Mouse (Mus musculus) bone marrow, adult 2 months (tissue): ENCODE measurements around the gene Bahd1. TPM values are rescaled to one million over a fixed set of nuclear protein-coding genes. Genes with fewer than 3 reads are reported as not detected.
A peak's percentile ranks its signal among the peaks of the same experiment; 100 is the strongest.

Experiments used
- H3K27ac ChIP-seq: fragments of 200-500 bp; 2 replicates; pipeline ENCODE4 v1.5.1; 2012; ENCODE audit warnings: low read depth, mild to moderate bottlenecking, control low read depth, inconsistent platforms, low read length; ENCODE audit not compliant: control insufficient read depth, poor library complexity, insufficient read depth
- H3K4me1 ChIP-seq: fragments of 200-500 bp; 2 replicates; pipeline ENCODE4 v1.6.1; 2011; ENCODE audit warnings: low read length; ENCODE audit not compliant: control insufficient read depth, insufficient read depth
- H3K4me3 ChIP-seq: fragments of 200-500 bp; replicated peaks from 2 replicates; pipeline ENCODE3; 2011; ENCODE audit warnings: mild to moderate bottlenecking, low read depth, low read length, control low read depth; ENCODE audit not compliant: control insufficient read depth
- CTCF ChIP-seq: fragments of 200-500 bp; IDR thresholded peaks from 2 replicates; pipeline ENCODE4 v1.5.1; 2011; ENCODE audit warnings: low read length, control low read depth; ENCODE audit not compliant: control insufficient read depth, insufficient read depth
- POLR2A ChIP-seq: fragments of 200-500 bp; IDR thresholded peaks from 2 replicates; pipeline ENCODE4 v1.6.1; 2011; ENCODE audit warnings: low read depth, mild to moderate bottlenecking, control low read depth, low read length, borderline replicate concordance; ENCODE audit not compliant: control insufficient read depth
- WGBS: fragments of 180-500 bp; shearing (Covaris S2); methylation state at CpG from one replicate; pipeline ENCODE4 v1.1.7; 2018; 5-methylcytosine and 5-hydroxymethylcytosine counted together
- polyA plus RNA-seq: library from polyadenylated mRNA; stranded (reverse); fragments of >200 nt; gene quantifications from 2 replicates; pipeline ENCODE4 v1.2.4, GENCODE M21; 2011; ENCODE audit warnings: low replicate concordance; ENCODE audit not compliant: missing spikeins, insufficient read depth, insufficient read length

The Bahd1 gene
- polyA plus RNA-seq, 1 experiment: 8.7 TPM

DNA sequence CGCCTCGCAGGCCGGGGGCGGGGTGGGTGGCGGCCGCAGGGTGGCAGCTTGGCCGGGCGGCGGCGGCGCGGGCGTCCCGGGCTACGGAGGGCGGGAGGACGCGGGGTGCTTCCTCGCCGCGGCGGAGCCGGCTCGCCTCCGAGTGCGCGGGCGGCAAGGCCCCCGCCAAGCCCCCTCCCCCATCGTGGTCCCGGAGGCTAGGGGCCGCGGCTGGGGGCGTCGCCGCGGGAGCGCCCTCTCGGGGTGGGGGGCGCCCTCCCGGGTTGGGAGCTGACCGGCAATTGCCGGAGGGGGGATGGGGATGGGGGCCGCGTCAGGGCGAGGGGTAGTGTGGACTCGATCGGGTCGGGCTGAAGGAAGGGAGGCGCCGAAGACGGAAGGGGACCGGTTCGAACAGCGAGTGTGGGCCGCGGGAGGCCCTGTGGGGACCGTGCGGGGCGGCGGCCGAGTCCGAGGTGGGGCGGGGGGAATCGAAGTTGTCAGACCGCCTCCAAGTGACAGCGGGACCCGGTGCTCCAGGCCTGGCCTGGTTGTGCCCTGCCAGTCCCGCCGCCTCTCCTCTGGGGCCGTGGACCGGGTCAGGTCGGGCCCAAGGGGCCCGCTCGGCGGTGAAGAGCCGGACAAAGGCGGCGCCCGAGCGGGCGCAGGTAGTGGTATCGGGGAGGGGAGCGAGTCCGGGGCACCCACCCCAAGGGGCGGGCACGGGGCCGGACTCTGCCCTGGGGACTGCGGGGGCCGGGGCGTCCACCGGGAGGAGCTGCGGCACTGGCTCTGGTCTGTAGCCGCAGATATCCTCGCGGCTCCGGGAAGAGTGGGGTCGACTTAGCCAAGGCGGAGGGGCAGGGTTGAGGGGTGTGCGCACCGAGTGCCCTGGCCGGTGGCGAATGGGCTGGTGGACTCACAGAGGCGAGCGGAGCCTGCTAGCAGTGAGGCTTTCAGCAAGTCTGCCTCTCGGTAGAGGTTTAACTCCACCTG lies 2.2 kb downstream of the Bahd1 start:
- 1% methylated on average over 102 of the region's 106 CpGs for WGBS
- Histone ChIP-seq H3K27ac (peak overlapping the region; percentile 77; the same call in 1 of the 2 replicates), H3K4me3 (peak overlapping the region; percentile 85), H3K4me1 (peaks cover 4% of the 10 kb centered on the region; the same call in 1 of the 2 replicates)
- TF ChIP-seq POLR2A (no peak), CTCF (no peak)

DNA sequence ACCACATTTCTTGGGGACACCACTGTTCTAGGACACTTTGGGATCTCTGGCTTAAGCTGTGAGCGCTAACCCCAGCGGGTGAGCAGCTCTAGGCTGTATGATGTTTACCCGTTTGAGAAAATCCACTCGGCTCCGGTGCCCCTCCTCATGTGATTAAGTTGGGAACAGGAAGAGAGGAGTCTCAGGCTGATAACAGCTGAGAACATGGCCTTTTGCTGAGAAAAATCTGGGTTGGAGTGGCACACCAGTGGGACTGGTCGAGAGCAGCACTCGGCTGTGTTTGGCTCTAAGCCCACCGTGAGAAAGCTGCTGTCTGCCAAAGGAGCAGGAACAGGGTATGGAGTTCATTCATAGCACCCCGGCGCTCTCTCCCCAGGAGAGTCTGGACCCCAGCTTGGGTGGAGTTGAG lies 3.2 kb downstream of the Bahd1 start:
- TF ChIP-seq CTCF (no peak), POLR2A (no peak)
- WGBS: 53% methylated on average over 10 of the region's 10 CpGs
- H3K4me3 ChIP-seq: no peak overlapping the region
- no peak overlapping the region for H3K27ac ChIP-seq
- H3K4me1 ChIP-seq: peaks cover 4% of the 10 kb centered on the region; the same call in 1 of the 2 replicates

DNA sequence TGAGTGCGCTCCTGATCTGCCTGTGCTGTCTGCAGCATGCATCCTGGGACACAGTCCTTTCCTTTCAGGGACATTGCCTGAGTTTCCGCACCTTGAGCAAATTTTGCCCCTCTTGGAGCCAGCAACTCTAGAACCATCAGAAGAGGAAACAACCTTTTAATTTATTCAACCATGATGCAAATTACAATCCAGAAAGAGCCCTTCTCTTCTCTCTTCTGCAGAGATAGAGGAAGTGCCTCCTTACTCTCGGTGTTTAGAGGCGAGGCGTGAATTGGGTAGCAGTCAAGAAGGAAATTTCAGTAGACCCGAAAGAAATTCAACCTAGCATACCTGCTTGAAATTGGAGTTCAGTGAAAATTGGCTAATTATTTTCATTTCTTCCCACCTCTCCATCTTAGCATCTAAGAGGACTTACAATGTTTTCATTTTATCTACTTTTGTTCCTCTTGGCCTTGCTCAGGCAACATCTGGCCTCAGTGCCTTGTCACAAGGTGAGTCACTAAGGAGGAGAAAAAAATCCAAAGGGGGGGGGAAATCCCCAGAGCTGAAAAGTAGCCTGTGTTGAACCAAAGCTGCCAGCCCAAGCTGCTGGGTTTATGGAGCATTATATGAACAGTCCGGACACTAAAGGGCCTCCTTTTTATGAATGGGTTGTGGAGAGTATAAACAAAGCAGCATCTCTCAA lies 5.4 kb downstream of the Bahd1 start:
- H3K27ac ChIP-seq: no peak overlapping the region
- no peak overlapping the region for H3K4me3 ChIP-seq
- TF ChIP-seq CTCF (no peak), POLR2A (no peak)
- peaks cover 4% of the 10 kb centered on the region; the same call in 1 of the 2 replicates for H3K4me1 ChIP-seq
- WGBS: 39% methylated on average over 7 of the region's 7 CpGs

DNA sequence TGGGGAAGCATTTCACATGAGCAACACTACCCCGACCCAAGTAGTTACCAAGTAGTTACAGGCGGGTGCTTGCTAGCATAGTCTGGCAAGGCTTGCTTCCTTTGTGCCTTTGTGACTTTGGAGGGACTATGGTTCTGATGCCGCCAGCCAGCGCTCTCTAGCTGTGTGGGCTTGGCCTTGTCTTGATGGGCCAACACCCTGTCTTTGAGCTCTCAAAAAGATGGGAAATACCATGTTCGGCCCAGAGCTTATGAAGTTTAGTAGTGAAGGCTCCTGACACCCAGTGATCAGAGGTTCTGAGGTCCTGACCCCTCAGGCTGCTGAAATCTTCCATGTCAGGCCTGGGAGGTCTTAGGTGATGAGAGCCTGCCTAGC lies 5.9 kb downstream of the Bahd1 start:
- Histone ChIP-seq H3K27ac (no peak overlapping the region), H3K4me3 (no peak overlapping the region), H3K4me1 (peaks cover 7% of the 10 kb centered on the region)
- TF ChIP-seq POLR2A (no peak), CTCF (no peak)
- WGBS: 84% methylated on average over 5 of the region's 5 CpGs

DNA sequence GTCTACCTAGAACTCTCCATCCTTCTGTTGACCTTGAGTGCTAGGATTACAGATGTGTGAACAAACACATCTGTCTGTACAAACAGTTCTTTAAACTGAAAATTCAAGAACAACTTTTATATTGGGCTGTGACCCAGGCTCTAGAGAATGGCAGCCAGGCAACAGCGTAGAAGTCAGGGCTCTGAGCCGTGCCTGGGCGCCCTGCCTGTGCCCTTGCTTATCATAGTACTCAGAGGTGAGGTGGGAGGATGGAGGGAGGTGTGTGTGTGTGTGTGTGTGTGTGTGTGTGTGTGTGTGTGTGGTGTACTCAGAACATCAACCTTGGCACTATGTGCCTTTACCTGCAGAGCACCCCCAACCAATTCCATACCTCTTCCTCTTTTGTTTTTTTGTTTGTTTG lies 7.6 kb downstream of the Bahd1 start:
- Histone ChIP-seq H3K4me3 (no peak overlapping the region), H3K4me1 (peaks cover 7% of the 10 kb centered on the region), H3K27ac (no peak overlapping the region)
- WGBS: 75% methylated on average over 3 of the region's 3 CpGs
- no peak for TF ChIP-seq CTCF
- TF ChIP-seq POLR2A: no peak

DNA sequence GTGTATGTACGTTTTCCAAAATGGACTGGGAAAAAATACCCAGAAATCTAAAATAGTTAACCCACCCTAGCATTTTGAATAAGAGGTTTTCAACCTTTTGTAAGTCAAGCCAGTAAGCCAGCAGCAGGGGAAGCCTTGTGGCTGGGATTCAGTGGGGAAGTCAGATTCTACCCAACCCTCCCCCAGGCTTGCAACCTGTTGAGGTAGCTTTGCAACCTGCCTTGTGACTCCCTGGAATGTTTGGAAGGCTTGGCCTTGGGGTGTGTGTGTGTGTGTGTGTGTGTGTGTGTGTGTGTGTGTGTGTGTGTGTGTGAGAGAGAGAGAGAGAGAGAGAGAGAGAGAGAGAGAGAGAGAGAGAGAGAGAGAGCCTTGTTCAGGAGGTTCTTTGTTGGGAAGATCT lies 9.0 kb downstream of the Bahd1 start:
- WGBS: 79% methylated on average over 1 of the region's 1 CpGs
- H3K4me1 ChIP-seq: peaks cover 7% of the 10 kb centered on the region
- TF ChIP-seq CTCF: no peak
- TF ChIP-seq POLR2A: no peak

DNA sequence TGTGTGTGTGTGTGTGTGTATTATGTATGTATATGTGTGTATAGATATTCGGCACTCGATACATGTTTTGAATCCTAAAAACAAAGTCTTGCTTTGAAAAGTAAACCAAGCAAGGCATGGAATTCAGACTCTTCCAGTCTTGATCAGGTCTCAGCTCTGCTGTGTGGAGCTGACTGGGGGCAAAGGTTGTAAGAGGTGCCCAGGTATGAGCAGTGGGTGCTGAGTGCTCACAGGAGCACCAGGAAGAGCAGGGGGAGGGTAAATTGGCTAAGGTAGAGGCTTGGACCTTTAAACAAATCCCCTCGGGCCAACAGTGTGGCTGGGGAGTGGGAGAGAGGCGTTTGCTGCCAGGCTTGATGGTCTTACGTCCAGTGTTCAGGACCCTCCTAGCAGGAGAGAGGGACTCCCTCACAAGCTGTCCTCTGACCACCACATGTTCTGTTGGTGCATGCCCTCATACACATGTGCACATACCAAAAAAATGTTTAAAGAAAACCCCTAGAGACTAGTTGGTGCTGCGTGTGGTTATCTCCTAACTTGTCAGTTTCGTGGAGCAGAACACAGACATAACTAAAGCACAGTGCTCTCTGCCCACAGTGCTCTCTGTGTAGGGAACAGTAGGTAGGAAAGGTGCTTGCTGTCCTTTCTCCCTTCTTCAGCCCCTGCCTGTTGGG lies 10.6 kb downstream of the Bahd1 start:
- Histone ChIP-seq H3K4me1 (peaks cover 5% of the 10 kb centered on the region), H3K27ac (no peak overlapping the region), H3K4me3 (no peak overlapping the region)
- TF ChIP-seq POLR2A (no peak), CTCF (no peak)
- 70% methylated on average over 7 of the region's 7 CpGs for WGBS

More for the DNA sequence above, 9.0 kb downstream of the Bahd1 start:
- H3K4me3 ChIP-seq: no peak overlapping the region
- no peak overlapping the region for H3K27ac ChIP-seq

DNA sequence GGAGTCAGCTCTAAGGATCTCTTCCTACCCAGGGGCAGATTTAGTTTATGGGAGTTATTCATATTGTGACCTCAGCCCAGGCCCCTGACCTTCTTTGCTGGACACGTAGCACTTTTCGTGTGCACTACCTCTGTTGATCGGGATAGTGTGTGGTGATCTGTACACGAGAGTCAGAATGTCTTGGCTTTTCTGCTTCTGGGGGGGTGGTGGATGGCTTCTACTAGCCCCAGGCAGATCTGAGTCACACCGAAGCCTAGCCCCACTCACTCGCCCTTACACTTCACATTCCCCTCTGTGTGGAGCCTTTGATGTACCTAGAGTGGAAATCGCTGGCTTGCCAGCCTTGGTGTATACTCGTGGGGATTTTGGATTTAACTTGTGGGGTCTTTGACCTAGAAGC lies 12.5 kb downstream of the Bahd1 start:
- no peak for TF ChIP-seq CTCF
- no peak for TF ChIP-seq POLR2A
- 85% methylated on average over 8 of the region's 8 CpGs for WGBS
- H3K27ac ChIP-seq: no peak overlapping the region
- no peak overlapping the region for H3K4me3 ChIP-seq
- peaks cover 3% of the 10 kb centered on the region for H3K4me1 ChIP-seq
